Mouse (Mus musculus): ENCODE data around the gene Kat6b.

DNA sequence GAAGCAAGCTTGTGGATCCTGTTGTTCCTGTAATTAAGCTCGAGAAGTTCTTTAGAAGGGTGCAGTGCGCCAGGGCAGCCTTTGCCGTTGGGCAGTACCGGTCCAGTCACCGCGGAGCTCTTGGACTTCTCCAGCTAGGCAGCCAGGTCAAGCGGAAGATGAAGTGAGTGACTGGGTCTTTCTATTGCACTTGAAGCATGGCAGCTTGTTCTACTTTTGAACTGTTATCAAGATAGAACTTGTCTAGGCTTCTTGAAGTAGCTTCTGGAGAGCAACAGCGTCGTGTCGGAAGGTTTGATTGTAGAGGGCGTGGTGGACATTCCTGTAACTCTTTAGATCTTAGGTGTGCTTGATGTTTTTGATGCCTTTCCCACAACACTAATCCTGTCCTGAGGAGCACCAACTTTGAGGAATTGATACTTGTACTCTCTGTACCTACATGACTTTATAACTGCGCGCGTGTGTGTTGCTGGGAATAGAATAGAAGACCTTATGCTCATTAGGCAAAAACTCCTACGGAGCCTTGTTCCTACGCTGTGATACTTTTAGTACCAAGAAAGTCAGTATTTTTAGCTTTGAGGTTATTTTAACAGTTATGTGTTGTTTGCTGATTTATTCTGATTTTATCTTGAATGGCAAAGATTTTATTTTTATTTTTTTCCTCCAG, 41.2 kb downstream of the Kat6b start:
- no peak for TF ChIP-seq POLR2A (IDR thresholded peaks at IDR 0.05; ENCODE audit: extremely low read depth, insufficient read depth, low read length)
- no peak for TF ChIP-seq CTCF (IDR thresholded peaks at IDR 0.05; ENCODE audit: extremely low read depth, insufficient read depth, low read length)
